Mouse (Mus musculus): Measurements from ENCODE around the gene Nufip2.

Nufip2 gene

DNA sequence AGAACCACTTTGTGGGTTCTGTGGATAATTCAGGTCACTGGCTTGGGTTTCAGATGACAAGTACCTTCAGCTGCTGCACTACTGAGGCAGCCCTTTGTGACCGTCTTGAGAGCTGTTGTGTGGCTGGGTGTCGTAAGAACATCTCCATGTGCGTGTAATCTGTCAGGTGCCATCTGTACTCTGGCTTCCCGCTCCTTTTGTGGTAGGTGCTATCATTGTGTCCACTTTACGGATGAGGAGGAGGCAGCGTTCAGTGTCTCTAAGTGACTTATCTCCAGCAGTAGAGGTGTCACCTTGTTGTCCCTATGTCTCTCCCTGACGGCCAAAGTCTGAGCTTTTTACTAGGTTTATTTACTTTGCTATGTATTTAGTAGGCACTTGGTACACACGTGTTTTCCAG lies 84.4 kb downstream of the Nufip2 start:
- no peak for DNase-seq (ENCODE audit: low spot score in 2 of 2)

DNA sequence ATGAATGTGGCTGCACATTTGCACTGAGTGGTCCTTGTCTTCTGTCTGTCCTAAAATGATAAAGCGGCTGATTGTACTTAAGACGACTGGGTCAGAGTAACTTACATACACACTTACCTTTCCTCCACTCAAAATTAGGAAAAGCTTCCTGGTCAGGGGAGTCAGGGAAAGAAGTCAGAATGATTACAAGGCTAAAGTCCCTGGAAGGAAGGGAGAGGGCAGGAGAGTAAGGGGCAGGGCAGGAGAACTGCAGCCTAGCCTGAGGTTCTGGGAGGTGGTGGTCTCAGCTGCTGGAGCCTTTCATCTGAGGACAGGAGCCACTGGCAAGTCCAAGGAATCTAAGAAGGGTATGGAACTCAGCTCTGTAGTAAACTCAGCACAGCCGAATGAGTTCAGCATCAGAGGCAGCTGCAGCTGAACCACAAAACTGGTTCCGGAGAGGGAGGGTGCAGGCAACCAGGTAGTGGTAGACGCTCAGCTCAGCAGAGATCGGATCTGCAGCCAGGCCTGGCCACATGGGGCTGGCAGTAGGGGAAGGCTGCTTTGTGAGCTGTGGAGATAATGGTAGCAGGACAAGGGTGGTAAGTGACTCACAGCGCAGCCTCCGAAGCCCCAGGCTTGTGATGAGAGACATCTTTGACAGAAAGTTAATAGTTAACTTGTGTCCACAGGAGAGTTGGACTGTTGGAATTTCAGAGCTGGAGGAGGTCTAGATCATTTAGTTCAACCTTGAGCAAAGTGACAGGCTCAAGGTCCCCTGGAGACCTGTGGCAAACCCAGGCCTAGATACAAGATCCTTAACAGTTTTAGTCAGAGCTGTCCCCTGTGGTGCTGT lies 86.1 kb downstream of the Nufip2 start:
- no peak for DNase-seq (ENCODE audit: low spot score in 2 of 2)

DNA sequence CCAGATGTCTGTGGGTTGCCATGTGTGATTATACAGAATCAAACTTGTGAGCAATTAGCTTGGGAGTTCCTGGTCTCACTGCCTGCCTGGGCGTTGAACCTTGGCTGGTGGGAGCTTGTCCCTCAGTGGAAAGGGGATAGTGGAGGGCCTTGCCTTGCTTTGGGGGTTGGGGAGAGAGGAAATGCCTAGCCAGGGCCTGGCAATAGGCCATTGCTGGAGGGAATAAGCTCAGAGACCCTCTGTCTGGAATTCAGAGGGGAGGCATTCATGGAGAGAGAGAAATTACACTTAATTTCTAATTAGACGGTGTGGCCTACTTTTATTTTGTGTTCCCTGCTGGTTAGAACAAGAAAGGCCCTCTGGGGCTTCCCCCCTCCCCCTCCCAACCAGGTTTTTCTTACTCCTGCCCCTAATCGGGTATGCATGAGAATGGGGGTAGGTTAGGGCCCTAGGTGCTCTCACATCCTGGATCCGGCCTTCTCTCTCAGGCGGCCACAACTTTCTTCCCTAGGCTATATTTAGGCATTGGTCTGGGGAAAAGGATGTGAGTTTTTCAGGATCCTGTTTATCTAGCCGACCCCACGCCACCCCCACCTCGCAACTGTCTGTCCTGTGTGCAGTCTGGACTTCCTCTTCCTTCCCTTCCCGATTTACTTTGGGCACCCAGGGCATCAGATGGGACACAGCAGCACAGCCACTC lies 89.9 kb downstream of the Nufip2 start:
- no peak for DNase-seq (ENCODE audit: low spot score in 2 of 2)

DNA sequence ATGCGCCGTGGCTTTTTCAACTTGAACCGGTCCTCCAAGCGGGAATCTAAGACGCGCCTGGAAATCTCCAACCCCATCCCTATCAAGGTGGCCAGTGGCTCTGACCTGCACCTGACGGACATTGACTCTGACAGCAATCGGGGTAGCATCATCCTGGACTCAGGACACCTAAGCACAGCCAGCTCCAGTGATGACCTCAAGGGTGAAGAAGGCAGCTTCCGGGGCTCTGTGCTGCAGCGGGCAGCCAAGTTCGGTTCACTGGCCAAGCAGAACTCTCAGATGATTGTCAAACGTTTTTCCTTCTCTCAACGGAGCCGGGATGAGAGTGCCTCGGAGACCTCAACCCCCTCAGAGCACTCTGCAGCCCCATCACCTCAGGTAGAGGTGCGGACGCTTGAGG lies 91.5 kb downstream of the Nufip2 start:
- DNase-seq (ENCODE audit: low spot score in 2 of 2) = no peak

DNA sequence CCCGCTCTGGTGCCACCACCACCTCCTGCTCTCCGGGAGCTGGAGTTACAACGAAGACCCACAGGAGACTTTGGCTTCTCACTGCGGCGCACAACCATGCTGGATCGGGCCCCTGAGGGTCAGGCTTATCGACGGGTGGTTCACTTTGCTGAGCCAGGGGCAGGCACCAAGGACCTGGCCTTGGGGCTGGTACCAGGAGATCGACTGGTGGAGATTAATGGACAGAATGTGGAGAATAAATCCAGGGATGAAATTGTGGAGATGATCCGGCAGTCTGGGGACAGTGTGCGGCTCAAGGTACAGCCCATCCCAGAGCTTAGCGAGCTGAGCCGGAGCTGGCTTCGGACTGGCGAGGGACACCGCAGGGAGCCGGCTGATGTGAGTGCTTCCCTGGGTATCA lies 92.0 kb downstream of the Nufip2 start:
- DNase-seq (ENCODE audit: low spot score in 2 of 2) = no peak

DNA sequence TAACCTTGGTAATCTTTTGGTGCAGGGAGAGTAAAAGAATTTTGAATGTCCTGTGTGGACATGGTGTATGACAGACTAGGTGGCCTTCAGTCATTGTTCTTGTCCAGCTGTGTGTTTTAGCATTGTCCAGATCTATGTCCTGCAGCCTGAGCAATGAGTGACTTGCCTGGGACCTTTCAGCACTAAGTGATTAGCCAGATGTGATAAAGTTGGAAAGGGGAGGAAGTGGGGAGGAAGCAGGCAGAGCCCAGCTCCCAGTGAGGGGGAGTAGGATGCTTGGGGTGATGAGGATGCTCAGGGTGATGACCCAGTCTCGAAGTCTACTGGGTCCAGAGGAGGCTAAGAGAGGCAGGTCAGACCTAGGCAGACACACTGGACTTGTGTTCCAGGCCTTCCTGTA lies 93.3 kb downstream of the Nufip2 start:
- DNase-seq (ENCODE audit: low spot score in 2 of 2) = no peak

DNA sequence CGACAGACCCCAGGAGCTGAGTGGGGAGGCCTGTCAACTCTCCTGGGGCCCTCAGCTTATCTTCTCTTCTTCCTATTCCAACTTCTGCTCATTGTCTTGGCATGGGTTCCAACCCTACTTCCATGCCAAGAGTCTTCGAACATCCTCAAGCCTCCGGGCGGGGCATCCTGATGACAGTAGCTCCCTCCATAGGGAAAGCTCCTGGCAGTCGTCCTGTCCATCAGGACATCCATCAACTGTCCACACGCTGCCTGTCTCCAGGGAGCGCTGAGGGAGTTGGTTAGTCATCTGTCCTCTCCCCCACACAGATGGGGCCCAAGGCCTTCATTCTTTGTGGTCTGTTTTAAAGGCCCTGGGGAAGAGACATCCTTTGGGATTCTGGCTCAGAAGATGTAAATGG lies 95.1 kb downstream of the Nufip2 start:
- DNase-seq (ENCODE audit: low spot score in 2 of 2) = no peak

DNA sequence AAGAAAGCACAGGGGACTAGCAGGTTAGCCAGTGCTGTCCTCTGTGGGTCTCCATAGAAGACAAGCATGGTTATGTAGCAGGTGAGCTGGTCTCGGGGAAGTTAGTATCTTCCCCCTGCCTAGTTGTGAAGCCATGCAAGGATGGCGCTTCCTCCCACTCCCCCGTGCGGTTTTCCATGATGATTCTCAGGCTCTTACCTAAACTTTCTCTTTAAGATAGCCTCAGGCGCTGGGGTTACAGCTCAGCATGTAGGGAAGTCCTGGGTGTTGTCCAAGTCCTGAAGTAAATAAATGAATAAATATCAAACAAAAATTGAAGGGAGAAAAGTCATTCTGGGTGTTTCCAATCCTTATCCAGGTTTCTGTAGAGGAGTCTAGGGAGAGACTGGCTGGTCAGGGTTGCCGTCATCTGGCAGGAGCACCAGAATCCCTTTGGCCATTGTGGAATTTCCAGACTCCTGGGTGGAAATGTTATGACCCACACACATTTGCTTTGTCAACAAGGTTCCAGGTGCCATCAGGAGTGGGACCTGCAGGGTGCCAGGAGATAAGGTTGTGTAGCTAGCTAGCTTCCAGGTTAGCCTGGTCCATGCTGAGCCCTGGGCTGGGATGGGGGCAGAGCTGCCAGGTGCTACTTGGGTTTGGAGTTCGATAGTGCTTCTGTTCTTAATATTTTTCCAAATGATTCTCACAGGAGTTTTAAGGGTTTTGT lies 96.3 kb downstream of the Nufip2 start:
- DNase-seq (ENCODE audit: low spot score in 2 of 2) = no peak

DNA sequence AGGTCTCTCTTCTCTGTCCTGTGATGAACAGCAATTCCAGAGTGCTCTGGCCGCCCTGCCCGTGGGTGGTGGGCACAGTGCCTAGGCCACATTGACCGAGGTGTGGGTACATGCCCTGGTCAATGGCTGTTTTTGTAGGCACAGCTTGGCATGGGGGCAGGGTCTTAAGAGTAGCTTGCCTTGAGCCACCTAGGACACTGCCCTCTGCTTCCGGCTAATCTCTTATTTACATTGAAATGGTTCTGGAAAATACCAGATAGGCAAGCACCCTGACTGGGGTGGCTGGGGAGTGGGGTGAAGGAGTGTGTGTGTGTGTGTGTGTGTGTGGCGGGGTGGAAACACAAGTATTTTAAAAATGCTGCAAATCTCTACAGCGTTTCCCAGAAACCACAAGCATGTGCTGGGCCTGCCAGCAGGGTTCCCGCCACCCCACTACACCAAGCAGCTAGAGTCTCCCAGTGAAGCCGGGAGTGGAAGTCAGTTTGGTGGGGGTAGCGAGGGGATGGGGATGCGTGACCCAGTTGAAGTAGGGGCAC lies 97.3 kb downstream of the Nufip2 start:
- no peak for DNase-seq (ENCODE audit: low spot score in 2 of 2)

DNA sequence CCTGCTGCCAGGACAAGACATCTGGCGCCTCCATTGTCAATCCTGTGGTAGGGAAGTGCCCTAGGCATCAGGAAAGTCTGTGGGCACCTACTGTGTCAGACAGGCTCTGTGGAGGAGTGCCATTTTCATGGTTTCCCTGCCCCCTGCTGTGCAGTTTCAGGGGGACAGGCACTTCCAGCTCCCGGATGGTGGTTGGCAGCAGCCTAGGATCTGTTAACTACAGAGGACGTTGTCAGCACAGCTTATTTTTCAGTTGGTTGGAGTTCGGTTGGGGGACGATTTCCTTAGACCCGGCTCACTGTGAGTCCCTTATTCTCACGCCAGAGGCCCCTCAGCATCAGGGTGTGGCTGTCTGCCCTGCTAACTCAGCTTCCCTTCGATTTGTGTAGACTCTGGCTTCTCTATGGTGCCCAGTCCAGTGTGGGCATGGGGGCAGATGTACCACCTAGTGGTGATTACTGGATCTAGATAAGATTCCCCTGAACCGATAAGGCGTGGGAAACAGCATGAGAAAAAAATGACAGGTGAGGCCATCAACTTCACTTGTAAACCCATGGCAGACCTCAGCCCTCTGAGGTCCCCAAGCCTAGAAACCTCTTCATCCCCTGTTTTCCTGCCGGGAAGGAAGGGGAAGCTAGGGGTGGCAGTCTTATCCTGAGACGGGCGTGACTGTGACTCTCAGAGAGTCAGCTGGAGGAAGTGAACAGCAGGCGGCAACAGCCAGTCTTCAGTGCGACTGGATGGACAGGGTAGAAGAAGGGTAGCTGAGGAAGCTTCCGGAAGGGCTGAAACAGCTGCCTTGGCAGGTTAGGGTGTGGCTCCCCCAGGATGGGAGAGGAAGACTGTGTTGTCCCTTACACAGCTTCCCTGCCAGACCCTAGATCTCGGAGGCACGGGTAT lies 98.0 kb downstream of the Nufip2 start:
- peak in 1 of 2 experiments; percentile 27 for DNase-seq (ENCODE audit: low spot score in 2 of 2)

DNA sequence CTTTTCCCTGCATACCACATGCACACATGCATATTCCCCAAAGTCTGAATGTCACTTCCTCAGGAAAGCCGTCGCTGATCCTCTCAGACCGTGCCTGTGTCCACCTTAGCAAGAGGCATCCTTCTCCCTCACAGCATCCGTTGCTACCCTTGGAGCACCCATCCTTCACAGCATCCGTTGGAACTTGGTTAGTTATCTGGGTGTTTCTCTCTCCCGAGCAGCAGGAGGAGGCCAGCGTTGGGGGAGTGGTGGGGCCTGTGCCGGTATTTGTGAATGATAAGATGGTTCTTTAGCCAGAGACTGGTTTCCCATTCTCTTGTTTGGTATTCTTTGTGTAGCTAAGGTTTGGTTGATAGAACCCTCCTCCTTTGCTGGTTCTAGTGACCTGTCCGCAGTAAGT lies 98.9 kb downstream of the Nufip2 start:
- DNase-seq (ENCODE audit: low spot score in 2 of 2) = peak in 1 of 2 experiments; percentile 49

DNA sequence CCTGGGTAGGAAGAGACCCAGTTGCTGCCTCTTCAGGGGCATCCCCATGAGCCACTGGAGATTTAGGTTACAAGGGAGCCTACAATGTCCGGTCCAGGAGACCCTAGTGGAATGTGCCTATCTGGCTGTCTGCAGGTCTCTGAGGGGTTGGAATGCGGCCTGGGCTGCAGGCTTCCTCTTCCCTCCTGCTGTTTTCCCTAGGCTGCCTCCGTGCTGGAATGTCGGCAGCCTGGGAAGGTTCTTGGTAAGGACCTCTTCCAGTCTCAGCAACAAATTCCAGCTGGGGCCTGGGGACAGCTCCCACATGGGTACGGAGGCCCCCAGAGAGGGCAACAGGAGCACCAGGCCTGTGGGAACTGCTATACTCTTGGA lies 99.4 kb downstream of the Nufip2 start:
- no peak for DNase-seq (ENCODE audit: low spot score in 2 of 2)

DNA sequence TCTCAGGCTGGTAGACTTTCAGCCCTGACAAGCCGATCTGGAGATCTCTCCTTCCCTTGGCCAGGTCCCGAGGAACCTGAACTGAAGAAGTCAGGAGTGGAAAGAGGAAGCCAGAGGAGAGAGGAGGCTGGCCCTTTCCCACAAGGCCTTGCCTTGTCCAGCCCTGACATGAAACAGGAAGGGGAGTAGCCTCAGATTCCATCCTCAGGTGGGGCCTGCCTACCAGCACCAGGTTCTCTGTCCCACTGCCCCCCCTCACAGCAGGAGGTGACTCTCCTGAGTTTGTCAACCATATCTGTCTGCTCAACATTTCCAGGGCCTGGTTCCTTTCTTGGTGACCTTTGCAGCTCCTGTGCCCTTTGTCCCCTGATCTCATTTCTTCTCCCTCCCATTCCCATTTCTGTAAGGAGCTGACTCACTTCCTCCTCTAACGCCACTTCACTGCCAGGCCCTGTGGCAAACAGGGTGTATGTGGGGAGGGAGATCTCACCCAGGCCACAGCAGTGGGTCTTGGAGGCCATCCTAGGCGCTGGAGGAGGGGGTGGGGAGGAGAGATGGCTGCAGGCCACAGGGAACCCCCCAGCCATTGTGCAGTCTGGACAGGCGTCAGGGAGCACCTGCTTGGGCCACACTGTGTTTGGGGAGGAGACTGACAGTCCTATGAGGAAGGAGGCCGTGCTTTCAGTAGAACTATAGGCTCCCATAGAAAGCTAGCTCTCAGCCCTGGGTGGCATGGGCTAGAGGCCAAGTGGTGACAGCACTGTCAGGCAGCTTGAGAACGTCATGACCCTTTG lies 100.0 kb downstream of the Nufip2 start:
- DNase-seq (ENCODE audit: low spot score in 2 of 2) = peak in 1 of 2 experiments; percentile 29

DNA sequence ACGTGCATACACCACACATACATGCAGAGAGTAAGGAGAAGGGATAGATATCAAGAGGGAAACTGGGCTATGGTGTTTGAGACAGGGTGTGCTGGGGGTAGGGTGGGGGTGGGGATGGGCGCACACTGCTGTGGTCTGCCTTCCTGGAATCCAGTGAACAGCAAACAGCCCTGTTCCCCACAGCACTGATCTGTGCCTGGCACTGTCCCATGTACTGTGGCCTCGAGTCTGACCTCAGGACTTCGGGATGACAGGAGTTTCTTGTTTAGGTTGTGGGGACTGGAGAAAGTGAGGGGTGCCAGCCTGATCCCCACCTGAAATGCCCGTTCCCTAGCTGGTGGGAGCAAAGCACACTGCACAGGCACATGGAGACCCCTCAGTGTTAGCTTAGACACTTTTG lies 101.8 kb downstream of the Nufip2 start, which contains the start of gene Gm10277:
Gm10277 (minus strand) TSS at position 41 of the 400 bp plus-strand sequence.
- DNase-seq (ENCODE audit: low spot score in 2 of 2) = no peak

DNA sequence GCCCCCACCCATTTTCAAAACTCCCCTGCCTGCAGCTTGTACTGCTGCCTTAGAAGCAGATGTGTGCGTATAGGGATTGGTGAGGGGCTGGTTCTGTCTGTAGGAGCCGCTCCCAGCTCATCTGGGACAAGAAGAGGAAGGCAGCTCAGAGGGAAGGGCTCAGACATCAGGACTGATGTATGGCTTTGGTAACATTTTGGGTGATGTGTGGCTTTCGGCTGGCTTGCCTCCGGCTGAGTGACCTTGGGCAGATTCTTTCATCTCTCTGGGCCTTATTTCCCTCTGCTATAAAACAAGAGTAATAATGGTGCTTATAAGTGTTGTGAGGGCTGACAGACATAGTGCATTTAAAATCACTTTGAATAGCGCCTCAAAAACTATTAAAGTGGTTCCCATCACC lies 103.6 kb downstream of the Nufip2 start:
- DNase-seq (ENCODE audit: low spot score in 2 of 2) = no peak

DNA sequence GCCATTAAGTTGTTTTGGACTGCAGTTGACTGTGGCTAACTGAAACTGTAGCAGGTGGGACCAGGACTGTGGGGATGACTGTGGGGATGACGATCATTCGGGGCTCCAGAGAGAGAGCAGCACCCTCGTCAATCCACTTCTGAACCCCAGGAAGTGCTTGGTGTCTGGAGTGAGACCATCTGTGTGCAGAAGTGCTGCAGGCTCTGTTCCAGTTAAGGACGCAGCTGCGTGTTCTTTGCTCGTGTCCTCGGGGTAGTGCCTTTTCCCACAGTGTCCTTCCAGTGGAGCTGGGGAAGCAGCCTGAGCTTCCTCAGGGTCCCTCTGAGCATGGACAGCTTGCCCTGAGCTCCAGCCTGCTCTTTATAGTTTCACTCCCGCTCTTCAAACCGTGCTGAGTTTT lies 104.3 kb downstream of the Nufip2 start:
- no peak for DNase-seq (ENCODE audit: low spot score in 2 of 2)

DNA sequence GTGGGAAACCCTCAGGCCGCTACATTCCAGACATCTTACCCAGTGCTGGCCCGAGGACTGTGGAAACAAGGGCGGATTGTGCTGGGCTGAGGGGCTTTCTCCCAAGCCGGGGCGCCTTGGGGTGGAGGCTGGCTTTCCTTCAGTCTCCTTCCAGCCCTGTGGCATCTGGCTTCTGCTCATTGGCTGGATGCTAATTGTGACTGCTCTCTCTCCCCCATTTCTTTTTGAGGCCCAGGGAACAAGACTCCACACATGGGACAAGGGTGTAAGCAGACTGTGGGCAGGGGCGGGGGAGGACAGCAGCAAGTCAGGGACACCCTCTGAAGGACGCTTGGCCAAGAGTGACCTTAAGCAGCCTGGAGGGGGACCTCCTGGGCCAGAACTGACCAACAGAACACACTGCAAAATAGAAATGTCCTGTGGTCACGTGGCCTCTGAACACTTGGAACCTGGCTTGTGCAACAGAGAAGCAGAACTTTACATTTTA lies 105.3 kb downstream of the Nufip2 start:
- DNase-seq (ENCODE audit: low spot score in 2 of 2) = no peak

Data from spleen, postnatal 36 days (tissue).